Mouse (Mus musculus): ENCODE data around the gene Zfp286.
"Not testable (repeated sequence)": the region's sequence is repeated elsewhere in the genome, so short reads cannot be mapped to it uniquely, and the experiment has no call there.

Zfp286 gene

DNA sequence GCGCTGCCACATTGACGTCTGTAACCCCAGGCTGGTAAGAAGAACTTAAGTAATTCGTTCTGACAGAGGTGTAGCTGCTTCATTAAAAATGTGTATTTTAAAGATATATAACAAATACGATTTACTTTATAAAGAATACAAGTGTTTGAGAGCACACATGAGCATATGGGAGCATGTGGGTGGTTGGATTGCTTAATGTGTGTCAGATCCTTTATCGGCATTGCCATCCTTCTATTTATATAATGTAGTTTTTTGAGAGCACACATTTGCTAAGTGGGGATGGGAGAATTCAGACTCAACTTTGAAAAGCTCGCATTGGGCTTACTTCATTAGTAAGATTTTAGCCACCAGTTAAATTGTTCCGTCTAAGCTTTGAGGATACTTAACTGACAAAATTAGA lies 12.8 kb downstream of the Zfp286 start:
- peak; percentile 12 for DNase-seq

DNA sequence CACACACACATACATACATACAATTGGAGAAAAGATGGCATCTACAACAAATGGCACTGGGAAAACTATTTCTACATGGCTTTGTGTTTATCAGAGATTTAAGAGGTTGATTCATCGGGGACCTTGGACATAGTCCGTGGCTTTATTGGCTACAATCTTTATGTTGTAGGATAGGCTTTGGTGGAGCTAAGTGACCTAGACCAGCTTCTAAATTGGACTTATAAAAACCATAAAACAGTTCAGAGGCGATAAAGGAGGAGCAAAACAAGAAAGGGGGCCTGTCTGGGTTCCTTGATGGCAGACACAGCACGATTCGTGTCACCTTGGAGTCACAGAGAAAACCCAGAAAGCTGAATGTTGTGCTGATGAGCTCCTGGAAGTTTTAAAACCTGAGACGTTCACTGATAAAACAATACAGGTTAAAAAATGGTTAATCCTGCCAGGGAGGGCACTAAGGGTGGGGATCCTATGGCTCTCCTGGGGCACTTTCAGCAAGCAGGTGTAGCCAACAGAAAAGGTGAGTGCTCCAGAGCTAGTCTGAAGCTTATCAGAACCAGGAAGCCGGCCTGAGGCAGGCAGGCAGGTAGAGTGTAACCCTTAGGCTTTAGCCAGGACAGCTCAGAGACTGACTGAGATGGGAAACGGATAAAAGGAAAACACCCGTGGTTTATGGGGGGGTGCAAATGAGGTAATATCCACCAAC lies 28.4 kb downstream of the Zfp286 start:
- DNase-seq: no peak

- no peak for DNase-seq
These were observed 30.8 kb downstream of the Zfp286 start for GRCm38 (mm10) chr11:62758491-62758890.

GRCm38 (mm10) chr11:62757906-62758305 lies 31.4 kb downstream of the Zfp286 start:
- DNase-seq: no peak

- DNase-seq: no peak
These were observed 32.1 kb downstream of the Zfp286 start for GRCm38 (mm10) chr11:62757143-62757507.

GRCm38 (mm10) chr11:62756456-62757142 lies 32.7 kb downstream of the Zfp286 start:
- DNase-seq: peak; percentile 89

DNA sequence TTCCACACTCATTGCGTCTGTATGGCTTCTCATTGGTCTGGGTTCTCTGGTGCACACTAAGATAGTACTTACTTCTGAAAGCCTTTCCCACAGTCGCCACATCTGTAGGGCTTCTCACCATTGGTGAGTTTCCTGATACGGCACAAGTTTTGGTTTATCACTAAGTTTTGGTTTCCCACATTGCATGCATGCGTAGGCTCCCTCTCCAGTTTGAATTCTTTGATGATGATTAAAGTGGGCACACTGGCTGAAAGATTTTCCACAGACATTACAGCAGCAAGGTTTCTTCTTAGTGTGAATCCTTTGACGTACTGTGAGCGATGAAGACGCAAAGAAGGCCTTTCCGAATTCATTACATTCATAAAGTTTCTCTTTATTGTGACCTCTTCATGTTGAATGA lies 36.5 kb downstream of the Zfp286 start, which contains the start of gene Gm10428:
TSS of gene Gm10428 (plus strand) at position 321 of the 400 bp plus-strand sequence.
- DNase-seq: no peak

GRCm38 (mm10) chr11:62752191-62752590 lies 37.1 kb downstream of the Zfp286 start:
- no peak for DNase-seq

DNA sequence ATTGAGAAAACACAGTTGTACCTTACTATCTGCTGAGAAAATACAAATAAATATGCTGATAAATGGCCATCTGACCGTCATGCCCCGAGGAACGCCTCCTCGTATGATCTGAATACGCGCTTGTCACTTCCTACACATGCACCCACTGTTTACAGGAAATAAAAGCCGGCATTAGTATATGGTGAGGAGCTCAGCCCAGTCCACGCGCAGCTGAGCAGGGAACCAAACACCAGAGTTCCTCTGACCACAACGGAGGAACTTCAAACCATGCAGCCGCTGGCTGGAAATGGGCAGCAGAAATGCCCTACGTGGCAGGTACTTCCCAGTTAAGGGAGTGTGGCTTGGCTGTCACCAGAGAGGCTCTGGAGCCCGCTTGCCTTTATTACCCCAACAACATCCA lies 39.8 kb downstream of the Zfp286 start:
- not testable (repeated sequence) for DNase-seq

- no peak for DNase-seq
These were observed 41.2 kb downstream of the Zfp286 start for GRCm38 (mm10) chr11:62748062-62748461.

GRCm38 (mm10) chr11:62747227-62747626 lies 42.0 kb downstream of the Zfp286 start:
- no peak for DNase-seq

DNA sequence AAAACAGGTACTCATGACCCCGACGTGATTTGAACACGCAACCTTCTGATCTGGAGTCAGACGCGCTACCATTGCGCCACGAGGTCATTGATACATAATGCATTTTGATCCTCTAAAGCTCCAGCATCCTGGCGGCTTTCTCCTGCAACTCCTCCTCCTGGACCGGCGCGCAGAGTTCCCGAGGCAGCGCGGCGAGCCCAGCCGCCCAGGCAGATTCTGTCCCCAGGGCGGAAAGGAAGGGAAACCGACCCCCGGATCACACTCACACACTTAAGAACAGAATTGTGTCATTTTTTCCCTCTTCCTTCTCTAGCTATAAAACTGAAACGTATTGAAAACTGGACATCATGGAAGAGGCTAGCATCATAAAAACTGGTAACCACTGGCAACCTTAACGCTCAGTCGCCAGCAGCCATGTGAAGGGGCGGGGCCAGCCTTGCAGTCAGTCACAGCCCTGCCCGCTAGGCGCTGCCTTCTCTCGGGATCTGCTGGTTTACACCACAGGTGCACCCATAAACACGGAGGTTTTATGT lies 43.2 kb downstream of the Zfp286 start:
- peak; percentile 80 for DNase-seq

GRCm38 (mm10) chr11:62744103-62744502 lies 45.2 kb downstream of the Zfp286 start:
- peak; percentile 66 for DNase-seq

DNA sequence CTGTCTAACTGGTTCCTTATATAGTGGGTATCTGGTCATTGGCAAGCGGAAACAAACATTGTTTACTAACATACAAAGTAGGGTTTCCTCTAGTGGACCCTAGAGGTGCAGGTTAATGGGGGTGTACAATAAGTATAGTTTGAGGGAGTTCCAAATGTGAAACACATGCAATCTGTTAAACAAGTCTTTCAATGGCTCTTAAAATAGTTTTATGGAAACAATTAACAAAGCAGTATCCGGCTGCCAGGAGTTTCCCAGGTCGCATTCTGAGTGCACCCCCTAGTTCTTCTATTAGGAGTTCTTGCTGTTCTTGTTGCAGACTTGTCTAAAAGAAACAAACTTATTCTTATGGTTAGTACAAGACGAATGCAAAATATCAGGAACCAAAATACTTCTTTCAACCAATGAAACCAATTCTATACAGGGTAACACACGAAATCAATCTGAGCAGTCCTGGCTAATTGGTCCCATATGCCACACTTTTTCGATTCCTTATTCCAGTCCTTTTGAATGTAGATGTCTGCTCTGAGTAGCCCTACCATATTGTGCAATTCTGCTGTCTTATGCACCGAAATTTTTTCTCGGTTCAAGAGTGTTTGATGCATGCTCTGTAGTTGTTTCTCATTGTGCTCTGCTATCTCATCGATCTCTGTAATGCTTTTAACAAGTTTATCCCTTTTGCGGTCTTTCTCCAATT lies 46.9 kb downstream of the Zfp286 start:
- no peak for DNase-seq

GRCm38 (mm10) chr11:62741186-62741585 lies 48.1 kb downstream of the Zfp286 start:
- no peak for DNase-seq

- no peak for DNase-seq
These were observed 56.6 kb downstream of the Zfp286 start for GRCm38 (mm10) chr11:62732665-62733064.

GRCm38 (mm10) chr11:62732022-62732387 lies 57.3 kb downstream of the Zfp286 start:
- DNase-seq: no peak

DNA sequence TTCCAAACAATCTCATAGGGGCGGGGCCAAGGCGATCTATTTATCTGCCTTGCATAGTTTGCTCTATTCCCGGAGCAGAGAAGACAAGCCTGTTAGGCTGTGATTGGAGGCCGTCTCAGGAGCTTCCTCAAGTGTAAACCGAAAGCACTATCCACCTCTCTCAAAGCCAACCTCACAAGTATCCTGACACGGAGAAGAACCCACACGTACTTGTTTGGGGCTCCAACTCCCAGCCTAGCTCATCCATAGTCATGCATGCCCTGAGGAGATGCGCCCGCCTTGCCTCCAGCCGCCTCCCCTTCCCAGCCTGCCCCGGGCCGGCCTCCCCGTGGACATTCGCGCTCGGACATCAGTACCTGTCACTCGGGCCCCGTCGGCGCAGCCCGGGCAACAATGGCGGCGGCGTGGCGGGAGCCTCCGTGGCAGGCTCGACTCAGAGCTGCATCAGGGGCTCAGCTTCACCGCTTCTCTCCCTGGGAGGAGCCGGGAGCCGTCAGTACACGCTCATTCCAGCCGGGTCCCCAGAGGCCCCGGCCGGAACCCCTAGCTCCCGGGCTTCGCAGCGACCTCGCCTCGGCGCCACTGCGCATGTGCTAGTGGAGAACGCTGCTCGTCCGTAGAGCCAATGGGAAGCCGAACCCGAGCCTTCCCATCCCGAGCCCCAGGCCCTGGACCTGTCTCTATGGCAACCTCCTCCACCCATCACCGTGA lies 57.8 kb downstream of the Zfp286 start, which contains the start of gene Zfp287:
TSS of gene Zfp287 (minus strand) at position 595 of the 711 bp plus-strand sequence.
- peak; percentile 95 for DNase-seq

DNA sequence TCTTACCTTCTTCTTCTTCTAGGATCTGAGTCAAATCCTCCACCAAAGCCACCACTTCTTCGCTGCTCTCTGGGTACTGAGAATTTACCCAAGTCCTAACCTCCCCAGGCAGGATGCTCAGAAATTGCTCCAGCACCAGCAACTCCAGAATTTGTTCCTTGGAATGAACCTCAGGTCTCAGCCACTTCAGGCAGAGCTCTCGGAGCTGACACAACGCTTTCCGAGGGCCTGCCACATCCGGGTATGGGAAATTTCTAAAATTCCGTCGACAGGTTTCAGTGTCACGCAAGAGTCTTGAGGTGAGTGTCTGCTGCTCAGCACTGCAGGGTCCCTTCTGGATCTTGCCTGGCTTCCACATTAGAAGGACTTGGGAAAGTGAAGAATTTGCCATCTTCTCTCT lies 61.0 kb downstream of the Zfp286 start:
- no peak for DNase-seq

DNA sequence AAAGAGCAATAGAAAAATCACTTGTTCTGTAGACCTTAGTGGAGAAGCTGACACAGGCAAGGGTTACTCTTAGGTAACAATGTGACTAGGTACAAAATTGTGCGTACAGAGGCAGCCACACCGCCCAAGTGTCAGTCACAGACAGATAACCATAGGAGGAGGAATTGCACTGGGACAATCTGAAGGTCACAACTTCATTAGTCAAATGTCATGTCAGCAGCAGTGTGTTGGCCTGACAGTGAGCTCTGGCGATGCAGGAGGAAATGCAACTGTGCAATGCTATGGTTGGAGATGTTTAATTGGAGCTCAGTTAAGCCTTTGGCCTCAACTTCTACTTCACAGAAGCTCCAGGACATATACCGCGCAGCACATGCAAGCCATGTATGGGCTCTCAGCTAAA lies 78.6 kb downstream of the Zfp286 start:
- no peak for DNase-seq

DNA sequence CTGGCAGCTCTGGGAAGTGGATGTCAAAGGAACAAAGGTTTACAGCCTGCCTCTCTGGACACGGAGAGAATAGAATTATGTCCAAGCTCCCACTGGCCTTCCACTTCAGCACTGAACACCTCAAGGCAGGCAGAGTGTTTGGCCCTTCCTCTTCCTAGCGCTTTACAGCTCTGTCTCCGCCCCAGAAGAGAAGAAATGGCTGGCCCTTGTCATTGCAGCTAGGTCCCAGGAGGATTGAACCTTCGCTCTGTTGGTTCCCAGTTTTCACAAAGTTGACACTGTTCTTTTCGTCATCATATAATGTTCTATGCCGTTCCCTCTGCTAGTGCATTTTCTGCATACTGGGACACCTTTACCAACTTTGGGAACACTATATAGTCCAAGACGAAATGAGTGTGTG lies 81.0 kb downstream of the Zfp286 start:
- no peak for DNase-seq

DNA sequence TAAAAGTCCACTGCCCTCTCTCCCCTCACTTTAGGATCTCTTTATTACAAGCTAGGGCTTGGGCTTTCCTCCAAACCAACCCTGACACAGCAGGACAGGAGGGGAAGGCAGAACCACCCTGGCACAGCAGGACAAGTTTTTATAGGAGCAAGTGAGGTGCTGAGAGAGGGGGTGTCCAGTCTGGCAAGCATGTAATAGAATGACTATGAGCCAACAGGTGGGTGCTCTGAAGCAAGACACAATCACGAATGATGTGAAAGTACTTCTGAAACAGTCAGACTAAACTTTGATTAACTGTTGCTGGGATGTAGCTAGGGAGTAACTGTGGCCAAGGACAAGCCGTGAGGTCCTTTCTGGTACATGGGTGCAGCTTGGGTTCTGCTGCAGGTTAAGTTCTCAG lies 83.1 kb downstream of the Zfp286 start:
- no peak for DNase-seq

All from right cerebral cortex, adult 18-20 months (tissue).